15 mouse cellular contexts compared by ENCODE assay signal in genomic region chr12:88445471-88445870, GRCm38 (mm10).
"Had no signal": no experiment of that assay in that cellular context is flagged by ENCODE, and none has a peak within 500 bp of the region (broad histone marks: within the 10 kb centered on the region; RNA-seq: fewer than 3 reads in every experiment).

No protein-coding gene starts in this region.

- DNase-seq: kidney, adult 2 months; kidney, postnatal 14 days; lung, adult 18-20 months; lung, postnatal 36 days; right cerebral cortex, adult 18-20 months; right cerebral cortex, postnatal 25 days; thymus, adult 18-20 months; thymus, postnatal 14 days had no signal

- H3K4me1 ChIP-seq: kidney, embryonic 15.5 days; midbrain, embryonic 12.5 days had no signal

- H3K4me3 ChIP-seq: kidney, embryonic 15.5 days; left cerebral cortex, adult 2 months; limb, embryonic 15.5 days; midbrain, embryonic 12.5 days; myocyte; neural tube, embryonic 15.5 days had no signal

- H3K27ac ChIP-seq: kidney, embryonic 15.5 days; left cerebral cortex, adult 2 months; limb, embryonic 15.5 days; liver, embryonic 14.5 days; midbrain, embryonic 12.5 days; neural tube, embryonic 15.5 days had no signal

- H3K9ac ChIP-seq: kidney, embryonic 15.5 days; limb, embryonic 15.5 days; liver, embryonic 14.5 days; midbrain, embryonic 12.5 days; neural tube, embryonic 15.5 days had no signal

- H3K9me3 ChIP-seq: kidney, embryonic 15.5 days; limb, embryonic 15.5 days; midbrain, embryonic 12.5 days; neural tube, embryonic 15.5 days had no signal

- H3K27me3 ChIP-seq: kidney, embryonic 15.5 days; limb, embryonic 15.5 days; midbrain, embryonic 12.5 days; neural tube, embryonic 15.5 days had no signal

- H3K4me2 ChIP-seq: kidney, embryonic 15.5 days; limb, embryonic 15.5 days; midbrain, embryonic 12.5 days; neural tube, embryonic 15.5 days had no signal
